Mouse (Mus musculus) MEL (cell line): ENCODE data around the gene Pcnx.

ENCODE experiments used
- CTCF ChIP-seq, 3 experiments: IDR thresholded peaks in 2 of 3; conservative IDR thresholded peaks in 1 of 3; 2 replicates each; pipeline ENCODE4 v1.5.1; 2011 to 2012; ENCODE audit warnings: low read length in 3 of 3, low read depth in 2 of 3, mild to moderate bottlenecking in 2 of 3, improper control_type of control experiment in 1 of 3, inconsistent platforms in 1 of 3, mixed read lengths in 1 of 3, moderate library complexity in 1 of 3; ENCODE audit not compliant: control insufficient read depth in 1 of 3, insufficient read depth in 1 of 3, poor library complexity in 1 of 3, severe bottlenecking in 1 of 3
- USF1 ChIP-seq: IDR thresholded peaks from 2 replicates; pipeline ENCODE4 v1.6.1; 2014; ENCODE audit warnings: low read depth, mild to moderate bottlenecking, inconsistent platforms, low read length, improper control_type of control experiment, moderate library complexity
- ZMIZ1 ChIP-seq: IDR thresholded peaks from 2 replicates; pipeline ENCODE4 v1.6.1; 2012; ENCODE audit warnings: low read depth, mild to moderate bottlenecking, inconsistent platforms, low read length, improper control_type of control experiment, moderate library complexity

GRCm38 (mm10) chr12:81865183-81865582 is 5.4 kb downstream of the Pcnx start:
- TF ChIP-seq ZMIZ1 (no peak), CTCF (IDR thresholded peaks at IDR 0.05 in 2 of 3, conservative IDR thresholded peaks at IDR 0.05 in 1 of 3; ENCODE audit: control insufficient read depth in 1 of 3, insufficient read depth in 1 of 3, low read depth in 2 of 3, low read length in 3 of 3, poor library complexity in 1 of 3, severe bottlenecking in 1 of 3) (no peak), USF1 (no peak)
